Mouse (Mus musculus): ENCODE data around the gene Olfr1025-ps1.

Gene Olfr1025-ps1

GRCm38 (mm10) chr2:85914893-85915292 lies at the start of gene Olfr1025-ps1:
Olfr1025-ps1 (plus strand) TSS chr2:85915193.
- no peak for DNase-seq (ENCODE audit: extremely low spot score)

GRCm38 (mm10) chr2:85868294-85868693 lies 46.7 kb upstream of the Olfr1025-ps1 start, which contains the start of gene Olfr1022:
Olfr1022 (plus strand) TSS chr2:85868594.
- DNase-seq (ENCODE audit: extremely low spot score), result no peak

- no peak for DNase-seq (ENCODE audit: extremely low spot score)
These were observed 29.7 kb upstream of the Olfr1025-ps1 start, which contains the start of gene Olfr1023 for GRCm38 (mm10) chr2:85885340-85885739. Olfr1023 (plus strand) TSS chr2:85885640.

- no peak for DNase-seq (ENCODE audit: extremely low spot score)
These were observed 10.0 kb upstream of the Olfr1025-ps1 start, which contains the start of gene Olfr1024 for GRCm38 (mm10) chr2:85904952-85905351. Olfr1024 (minus strand) TSS chr2:85905052.

- no peak for DNase-seq (ENCODE audit: extremely low spot score)
These were observed 1.8 kb upstream of the Olfr1025-ps1 start for GRCm38 (mm10) chr2:85913197-85913596.

- DNase-seq (ENCODE audit: extremely low spot score), result no peak
These were observed 6.3 kb downstream of the Olfr1025-ps1 start, which contains the start of gene Olfr1026 for GRCm38 (mm10) chr2:85921258-85921657. Olfr1026 (plus strand) TSS chr2:85921558.

- DNase-seq (ENCODE audit: extremely low spot score), result no peak
These were observed 35.1 kb downstream of the Olfr1025-ps1 start, which contains the start of gene Olfr1028 for GRCm38 (mm10) chr2:85950137-85950536. Olfr1028 (plus strand) TSS chr2:85950437.
